Mouse (Mus musculus) embryonic stem cell, embryonic (primary cell): Measurements from ENCODE around the gene Gm17662.

Experiments used
- CTCF ChIA-PET, 4 experiments: fragments of 300-600 bp in 2 of 4; fragments of 350-600 bp in 2 of 4; sonication (Branson Sonifier 250); formaldehyde crosslinking; loops; one replicate each; lab custom pipeline; 2022; ENCODE audit warnings: inconsistent platforms in 2 of 4; lab: Charles Lee
- POLR2A ChIA-PET, 4 experiments: fragments of 300-600 bp in 2 of 4; fragments of 350-600 bp in 2 of 4; sonication (Branson Sonifier 250); formaldehyde crosslinking; loops; one replicate each; lab custom pipeline; 2022; ENCODE audit warnings: antibody characterized with exemption in 4 of 4, inconsistent platforms in 1 of 4; lab: Charles Lee

The Gm17662 gene

GRCm38 (mm10) chr4:104870196-104870595, 13.1 kb downstream of the Gm17662 start:
- ChIA-PET POLR2A (no interaction called here), CTCF (interaction anchor here in 1 of 4 experiments (0.6 kb wide), 1 partner anchor 368 kb away, joined by 11 read pairs; no protein-coding TSS in a partner anchor)

- ChIA-PET CTCF (no interaction called here), POLR2A (no interaction called here)
These were observed 18.7 kb downstream of the Gm17662 start for GRCm38 (mm10) chr4:104875832-104876231.

- ChIA-PET POLR2A (no interaction called here), CTCF (no interaction called here)
These were observed 19.2 kb downstream of the Gm17662 start, which contains the start of gene C8a for GRCm38 (mm10) chr4:104876323-104876722. TSS of gene C8a (minus strand) at chr4:104876398.

- CTCF ChIA-PET: interaction anchor here in 1 of 4 experiments (0.7 kb wide), 1 partner anchor 799 kb away, joined by 3 read pairs; no protein-coding TSS in a partner anchor
These were observed 30.4 kb downstream of the Gm17662 start for GRCm38 (mm10) chr4:104887486-104887885.

GRCm38 (mm10) chr4:104888499-104889262, 31.6 kb downstream of the Gm17662 start:
- ChIA-PET POLR2A (interaction anchor here in 1 of 4 experiments (0.6 kb wide), 1 partner anchor 143 kb away, joined by 4 read pairs; no protein-coding TSS in a partner anchor), CTCF (interaction anchor here in 1 of 4 experiments (0.5 kb wide), 1 partner anchor 846 kb away, joined by 3 read pairs; no protein-coding TSS in a partner anchor)

More at GRCm38 (mm10) chr4:104887486-104887885, 30.4 kb downstream of the Gm17662 start:
- POLR2A ChIA-PET: no interaction called here

GRCm38 (mm10) chr4:104891708-104892107, 34.6 kb downstream of the Gm17662 start:
- POLR2A ChIA-PET: no interaction called here
- CTCF ChIA-PET: interaction anchor here in 1 of 4 experiments (0.6 kb wide), 2 partner anchors 226 to 376 kb away, joined by 3 read pairs; no protein-coding TSS in a partner anchor

- ChIA-PET POLR2A (no interaction called here), CTCF (interaction anchor here (0.7 to 1.5 kb wide), 12 partner anchors 18 to 400 kb away, joined by 3 to 10 read pairs (median 4); no protein-coding TSS in a partner anchor)
These were observed 36.5 kb downstream of the Gm17662 start for GRCm38 (mm10) chr4:104893588-104893987.

- ChIA-PET POLR2A (interaction anchor here in 1 of 4 experiments (0.7 kb wide), 1 partner anchor 828 kb away, joined by 3 read pairs; no protein-coding TSS in a partner anchor), CTCF (interaction anchor here (0.5 to 1.5 kb wide), 29 partner anchors 9 to 1385 kb away, joined by 3 to 10 read pairs (median 4); partner anchors contain the start of gene Fyb2 (in 2 of the 4))
These were observed 37.0 kb downstream of the Gm17662 start for GRCm38 (mm10) chr4:104894004-104894734.

- CTCF ChIA-PET: no interaction called here
- POLR2A ChIA-PET: no interaction called here
These were observed 45.7 kb downstream of the Gm17662 start for GRCm38 (mm10) chr4:104902836-104903235.

- POLR2A ChIA-PET: no interaction called here
These were observed 47.9 kb downstream of the Gm17662 start for GRCm38 (mm10) chr4:104905049-104905448.

More at GRCm38 (mm10) chr4:104905049-104905448, 47.9 kb downstream of the Gm17662 start:
- CTCF ChIA-PET: interaction anchor here in 1 of 4 experiments (0.6 kb wide), 1 partner anchor 347 kb away, joined by 3 read pairs; no protein-coding TSS in a partner anchor
